Mouse (Mus musculus): ENCODE measurements around the gene Capns2. TPM values are rescaled to one million over a fixed set of nuclear protein-coding genes. Genes with fewer than 3 reads are reported as not detected.
"Not testable (repeated sequence)": the region's sequence is repeated elsewhere in the genome, so short reads cannot be mapped to it uniquely, and the experiment has no call there.

Capns2 gene
- polyA plus RNA-seq, 1 experiment from 2014 or later = 0.31 TPM

DNA sequence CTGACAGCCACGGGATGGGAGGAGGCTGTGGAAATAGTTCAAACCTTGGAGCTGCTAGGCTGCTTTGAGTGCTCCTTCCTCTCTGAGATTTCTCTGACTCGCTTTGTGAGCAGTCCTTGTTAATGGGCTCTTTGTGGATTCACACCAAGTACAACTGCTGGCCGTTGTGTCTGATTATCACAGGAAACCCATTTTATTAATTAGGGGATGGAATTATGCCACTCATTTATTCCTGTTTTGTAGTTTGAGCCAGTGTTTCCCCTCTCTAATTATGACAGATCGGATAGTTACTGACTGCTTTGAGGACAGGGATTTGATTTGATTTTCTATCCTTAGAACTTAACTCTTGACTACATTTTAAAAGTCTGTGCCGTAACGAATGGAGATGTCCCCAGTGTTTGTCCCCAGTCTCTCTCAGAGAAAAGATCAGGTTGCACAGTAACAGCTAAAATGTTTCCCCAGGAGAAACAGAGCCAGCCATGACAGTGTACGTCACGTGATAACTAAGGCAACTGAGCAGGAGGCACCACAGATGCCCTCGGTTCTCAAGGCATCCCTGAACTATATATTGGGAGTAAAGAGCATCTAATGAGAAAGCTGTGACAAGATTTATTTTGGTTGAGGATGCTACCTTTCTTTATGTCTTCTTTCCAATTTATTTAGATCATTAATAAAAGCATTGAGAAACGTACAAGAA lies 29.0 kb upstream of the Capns2 start:
- Histone ChIP-seq H3K27me3 (ENCODE audit: control insufficient read depth, insufficient read depth, low read length) (no peaks in the 10 kb centered on the region), H3K9ac (ENCODE audit: low read length) (no peak overlapping the region), H3K4me2 (ENCODE audit: low read depth) (no peak overlapping the region), H3K36me3 (ENCODE audit: control insufficient read depth, insufficient read depth, low read length) (no peaks in the 10 kb centered on the region), H3K9me3 (ENCODE audit: control insufficient read depth, low read length) (no peaks in the 10 kb centered on the region), H3K27ac (ENCODE audit: low read depth, low read length) (no peak overlapping the region), H3K4me3 (ENCODE audit: low read depth, low read length) (no peak overlapping the region), H3K4me1 (ENCODE audit: control insufficient read depth, insufficient read depth, low read length) (no peaks in the 10 kb centered on the region; the same call in 1 of the 2 replicates)
- DNase-seq (ENCODE audit: low spot score) (no peak), ATAC-seq (ENCODE audit: insufficient read depth, low FRiP score, low TSS enrichment) (no peak)
- WGBS = 67% methylated on average over 10 of the region's 10 CpGs

DNA sequence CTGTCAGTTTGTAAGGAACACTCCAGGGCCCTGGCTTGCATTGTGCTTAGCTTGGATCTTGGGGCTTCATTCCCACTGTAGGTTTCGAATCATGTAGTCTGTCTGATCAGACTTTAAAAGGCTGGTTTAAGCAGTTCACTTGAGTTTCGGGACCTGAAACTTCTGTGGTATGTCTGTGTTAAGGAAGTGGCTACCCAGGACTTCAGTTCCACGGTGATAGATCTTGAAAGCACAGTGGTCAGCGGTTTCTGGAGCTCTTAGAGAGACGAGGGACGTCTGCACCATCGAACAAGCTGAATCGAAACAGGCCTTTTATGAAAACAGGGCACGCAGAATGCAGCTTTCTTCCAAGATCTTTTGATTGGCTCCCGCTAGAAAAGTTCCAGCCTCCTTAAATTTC lies 25.4 kb upstream of the Capns2 start:
- Histone ChIP-seq H3K9ac (ENCODE audit: low read length) (no peak overlapping the region), H3K9me3 (ENCODE audit: control insufficient read depth, low read length) (no peaks in the 10 kb centered on the region), H3K4me2 (ENCODE audit: low read depth) (no peak overlapping the region), H3K27ac (ENCODE audit: low read depth, low read length) (no peak overlapping the region), H3K4me3 (ENCODE audit: low read depth, low read length) (no peak overlapping the region), H3K4me1 (ENCODE audit: control insufficient read depth, insufficient read depth, low read length) (no peaks in the 10 kb centered on the region), H3K36me3 (ENCODE audit: control insufficient read depth, insufficient read depth, low read length) (no peaks in the 10 kb centered on the region), H3K27me3 (ENCODE audit: control insufficient read depth, insufficient read depth, low read length) (no peaks in the 10 kb centered on the region)
- ATAC-seq (ENCODE audit: insufficient read depth, low FRiP score, low TSS enrichment) = no peak
- 73% methylated on average over 10 of the region's 10 CpGs for WGBS
- no peak for DNase-seq (ENCODE audit: low spot score)

- 72% methylated on average over 4 of the region's 4 CpGs for WGBS
- Histone ChIP-seq H3K9me3 (ENCODE audit: control insufficient read depth, low read length) (no peaks in the 10 kb centered on the region), H3K36me3 (ENCODE audit: control insufficient read depth, insufficient read depth, low read length) (no peaks in the 10 kb centered on the region), H3K27me3 (ENCODE audit: control insufficient read depth, insufficient read depth, low read length) (no peaks in the 10 kb centered on the region), H3K27ac (ENCODE audit: low read depth, low read length) (no peak overlapping the region), H3K4me2 (ENCODE audit: low read depth) (no peak overlapping the region), H3K9ac (ENCODE audit: low read length) (no peak overlapping the region), H3K4me3 (ENCODE audit: low read depth, low read length) (no peak overlapping the region), H3K4me1 (ENCODE audit: control insufficient read depth, insufficient read depth, low read length) (no peaks in the 10 kb centered on the region)
- ATAC-seq (ENCODE audit: insufficient read depth, low FRiP score, low TSS enrichment) = no peak
- DNase-seq (ENCODE audit: low spot score) = no peak
Measured at GRCm38 (mm10) chr8:92881247-92881646, 20.0 kb upstream of the Capns2 start.

DNA sequence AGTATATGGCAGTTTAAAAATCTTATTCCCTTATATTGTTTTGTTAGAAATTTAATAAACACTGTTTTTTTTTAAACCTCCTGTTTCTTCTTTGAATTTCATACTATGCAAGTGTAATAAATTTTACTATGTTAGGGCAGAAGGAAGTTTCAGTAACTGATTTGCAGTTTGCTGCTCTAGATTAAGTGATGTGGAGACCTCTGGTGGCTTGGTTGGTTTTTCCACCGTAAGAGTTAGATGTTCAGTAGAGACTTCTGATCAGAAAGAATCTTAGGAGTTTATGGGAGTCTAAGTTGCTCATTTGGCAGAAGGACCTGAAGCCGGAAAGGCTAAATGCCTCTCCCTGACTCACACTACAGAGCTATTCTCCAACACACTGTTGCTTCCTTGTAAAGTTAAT lies 17.4 kb upstream of the Capns2 start:
- no peak for ATAC-seq (ENCODE audit: insufficient read depth, low FRiP score, low TSS enrichment)
- Histone ChIP-seq H3K4me3 (ENCODE audit: low read depth, low read length) (no peak overlapping the region), H3K9me3 (ENCODE audit: control insufficient read depth, low read length) (no peaks in the 10 kb centered on the region), H3K36me3 (ENCODE audit: control insufficient read depth, insufficient read depth, low read length) (no peaks in the 10 kb centered on the region), H3K27me3 (ENCODE audit: control insufficient read depth, insufficient read depth, low read length) (no peaks in the 10 kb centered on the region), H3K9ac (ENCODE audit: low read length) (no peak overlapping the region), H3K27ac (ENCODE audit: low read depth, low read length) (no peak overlapping the region), H3K4me1 (ENCODE audit: control insufficient read depth, insufficient read depth, low read length) (no peaks in the 10 kb centered on the region), H3K4me2 (ENCODE audit: low read depth) (no peak overlapping the region)
- DNase-seq (ENCODE audit: low spot score) = no peak
- 87% methylated on average over 2 of the region's 2 CpGs for WGBS

GRCm38 (mm10) chr8:92892216-92892615 lies 9.0 kb upstream of the Capns2 start:
- H3K4me2 ChIP-seq (ENCODE audit: low read depth); H3K27ac ChIP-seq (ENCODE audit: low read depth, low read length); H3K4me3 ChIP-seq (ENCODE audit: low read depth, low read length); H3K27me3 ChIP-seq (ENCODE audit: control insufficient read depth, insufficient read depth, low read length); ATAC-seq (ENCODE audit: insufficient read depth, low FRiP score, low TSS enrichment); H3K36me3 ChIP-seq (ENCODE audit: control insufficient read depth, insufficient read depth, low read length); DNase-seq (ENCODE audit: low spot score); H3K4me1 ChIP-seq (ENCODE audit: control insufficient read depth, insufficient read depth, low read length); H3K9ac ChIP-seq (ENCODE audit: low read length); H3K9me3 ChIP-seq (ENCODE audit: control insufficient read depth, low read length): not testable (repeated sequence)
- 87% methylated on average over 3 of the region's 3 CpGs for WGBS

DNA sequence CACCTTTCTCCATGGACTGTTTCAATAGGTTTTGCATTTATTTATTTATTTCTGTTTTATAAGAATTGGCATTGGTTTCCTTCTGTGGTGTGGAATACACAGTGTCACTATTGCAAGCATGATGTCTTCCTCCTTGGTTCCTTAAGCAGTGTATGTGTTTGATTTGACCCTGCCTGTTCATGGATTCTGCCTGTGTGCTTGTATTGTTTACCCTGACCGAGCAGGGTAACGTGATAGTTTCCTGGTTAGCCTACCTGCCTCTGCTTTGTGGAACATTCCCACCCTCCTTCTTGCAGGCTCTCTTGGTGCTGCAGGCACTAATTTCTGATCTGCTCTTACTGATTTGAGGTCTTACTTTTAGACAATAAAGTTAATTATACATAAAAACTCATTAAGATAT lies 7.3 kb upstream of the Capns2 start:
- 85% methylated on average over 2 of the region's 2 CpGs for WGBS
- Histone ChIP-seq H3K4me3 (ENCODE audit: low read depth, low read length) (no peak overlapping the region), H3K9me3 (ENCODE audit: control insufficient read depth, low read length) (no peaks in the 10 kb centered on the region), H3K36me3 (ENCODE audit: control insufficient read depth, insufficient read depth, low read length) (no peaks in the 10 kb centered on the region), H3K4me2 (ENCODE audit: low read depth) (no peak overlapping the region), H3K27ac (ENCODE audit: low read depth, low read length) (no peak overlapping the region), H3K9ac (ENCODE audit: low read length) (no peak overlapping the region), H3K4me1 (ENCODE audit: control insufficient read depth, insufficient read depth, low read length) (no peaks in the 10 kb centered on the region), H3K27me3 (ENCODE audit: control insufficient read depth, insufficient read depth, low read length) (no peaks in the 10 kb centered on the region)
- no peak for DNase-seq (ENCODE audit: low spot score)
- no peak for ATAC-seq (ENCODE audit: insufficient read depth, low FRiP score, low TSS enrichment)

DNA sequence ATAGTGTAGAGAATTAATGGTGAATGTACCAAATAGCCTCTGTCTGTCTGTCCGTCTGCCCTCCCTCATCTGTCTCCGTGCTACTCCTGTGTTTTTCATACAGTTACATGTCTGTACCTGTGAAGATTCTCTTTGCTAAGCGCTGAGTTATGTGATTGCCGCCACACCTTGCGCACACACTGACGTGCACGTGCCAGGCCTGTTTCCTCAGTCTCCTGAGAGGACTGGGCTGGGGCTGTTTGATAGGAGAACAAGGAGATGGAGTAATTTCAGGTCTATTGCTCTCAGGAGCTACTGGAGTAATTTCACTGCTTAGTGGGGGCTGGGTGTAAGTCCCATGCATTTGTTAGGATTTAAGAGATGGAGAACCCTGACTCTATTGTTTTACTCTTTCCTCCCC lies 6.2 kb upstream of the Capns2 start:
- Histone ChIP-seq H3K4me3 (ENCODE audit: low read depth, low read length) (no peak overlapping the region), H3K4me1 (ENCODE audit: control insufficient read depth, insufficient read depth, low read length) (no peaks in the 10 kb centered on the region)
- WGBS = 92% methylated on average over 7 of the region's 7 CpGs

DNA sequence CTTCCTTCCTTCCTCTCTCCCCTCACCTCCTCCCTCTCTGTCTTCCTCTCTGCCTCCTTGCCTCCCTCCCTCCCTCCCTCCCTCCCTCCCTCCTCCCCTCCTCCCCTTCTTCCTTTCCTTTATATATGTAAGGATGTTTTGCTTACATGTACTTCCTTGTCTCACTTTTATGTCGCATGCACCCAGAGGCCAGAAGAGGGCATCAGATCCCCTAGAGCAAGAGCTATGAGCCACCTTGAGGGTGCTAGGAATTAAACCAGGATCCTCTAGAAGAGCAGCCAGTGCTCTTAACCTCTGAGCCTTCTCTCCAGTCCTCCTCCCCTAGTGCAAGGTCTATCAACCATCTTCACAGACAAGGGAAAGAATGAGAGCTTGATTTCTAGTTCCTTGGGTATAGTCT lies 5.2 kb upstream of the Capns2 start:
- Histone ChIP-seq H3K27ac (ENCODE audit: low read depth, low read length) (no peak overlapping the region), H3K4me2 (ENCODE audit: low read depth) (no peak overlapping the region), H3K9me3 (ENCODE audit: control insufficient read depth, low read length) (no peaks in the 10 kb centered on the region), H3K27me3 (ENCODE audit: control insufficient read depth, insufficient read depth, low read length) (no peaks in the 10 kb centered on the region), H3K36me3 (ENCODE audit: control insufficient read depth, insufficient read depth, low read length) (no peaks in the 10 kb centered on the region), H3K4me1 (ENCODE audit: control insufficient read depth, insufficient read depth, low read length) (no peaks in the 10 kb centered on the region), H3K4me3 (ENCODE audit: low read depth, low read length) (no peak overlapping the region), H3K9ac (ENCODE audit: low read length) (no peak overlapping the region)
- no peak for DNase-seq (ENCODE audit: low spot score)
- ATAC-seq (ENCODE audit: insufficient read depth, low FRiP score, low TSS enrichment) = no peak
- WGBS = 90% methylated on average over 1 of the region's 1 CpGs

More for the DNA sequence above, 6.2 kb upstream of the Capns2 start:
- DNase-seq (ENCODE audit: low spot score) (no peak), ATAC-seq (ENCODE audit: insufficient read depth, low FRiP score, low TSS enrichment) (no peak)
- Histone ChIP-seq H3K9me3 (ENCODE audit: control insufficient read depth, low read length) (no peaks in the 10 kb centered on the region), H3K36me3 (ENCODE audit: control insufficient read depth, insufficient read depth, low read length) (no peaks in the 10 kb centered on the region), H3K4me2 (ENCODE audit: low read depth) (no peak overlapping the region), H3K27me3 (ENCODE audit: control insufficient read depth, insufficient read depth, low read length) (no peaks in the 10 kb centered on the region), H3K27ac (ENCODE audit: low read depth, low read length) (no peak overlapping the region), H3K9ac (ENCODE audit: low read length) (no peak overlapping the region)

GRCm38 (mm10) chr8:92896611-92897010 lies 4.6 kb upstream of the Capns2 start:
- Histone ChIP-seq H3K27me3 (ENCODE audit: control insufficient read depth, insufficient read depth, low read length) (no peaks in the 10 kb centered on the region), H3K4me3 (ENCODE audit: low read depth, low read length) (no peak overlapping the region), H3K9me3 (ENCODE audit: control insufficient read depth, low read length) (no peaks in the 10 kb centered on the region), H3K36me3 (ENCODE audit: control insufficient read depth, insufficient read depth, low read length) (no peaks in the 10 kb centered on the region), H3K4me1 (ENCODE audit: control insufficient read depth, insufficient read depth, low read length) (no peaks in the 10 kb centered on the region), H3K4me2 (ENCODE audit: low read depth) (no peak overlapping the region), H3K9ac (ENCODE audit: low read length) (no peak overlapping the region), H3K27ac (ENCODE audit: low read depth, low read length) (no peak overlapping the region)
- ATAC-seq (ENCODE audit: insufficient read depth, low FRiP score, low TSS enrichment) = no peak
- no peak for DNase-seq (ENCODE audit: low spot score)
- 88% methylated on average over 5 of the region's 5 CpGs for WGBS
